Mouse (Mus musculus) neural tube, embryonic 10.5 days (tissue): ENCODE data around the gene Akap6.
"Not testable (repeated sequence)": the region's sequence is repeated elsewhere in the genome, so short reads cannot be mapped to it uniquely, and the experiment has no call there.

Experiments used
- DNase-seq: peaks from one replicate; pipeline ENCODE4 v3.0.0-alpha.2; 2017; ENCODE audit warnings: low spot score; ENCODE audit errors: extremely low spot score

Akap6 gene

DNA sequence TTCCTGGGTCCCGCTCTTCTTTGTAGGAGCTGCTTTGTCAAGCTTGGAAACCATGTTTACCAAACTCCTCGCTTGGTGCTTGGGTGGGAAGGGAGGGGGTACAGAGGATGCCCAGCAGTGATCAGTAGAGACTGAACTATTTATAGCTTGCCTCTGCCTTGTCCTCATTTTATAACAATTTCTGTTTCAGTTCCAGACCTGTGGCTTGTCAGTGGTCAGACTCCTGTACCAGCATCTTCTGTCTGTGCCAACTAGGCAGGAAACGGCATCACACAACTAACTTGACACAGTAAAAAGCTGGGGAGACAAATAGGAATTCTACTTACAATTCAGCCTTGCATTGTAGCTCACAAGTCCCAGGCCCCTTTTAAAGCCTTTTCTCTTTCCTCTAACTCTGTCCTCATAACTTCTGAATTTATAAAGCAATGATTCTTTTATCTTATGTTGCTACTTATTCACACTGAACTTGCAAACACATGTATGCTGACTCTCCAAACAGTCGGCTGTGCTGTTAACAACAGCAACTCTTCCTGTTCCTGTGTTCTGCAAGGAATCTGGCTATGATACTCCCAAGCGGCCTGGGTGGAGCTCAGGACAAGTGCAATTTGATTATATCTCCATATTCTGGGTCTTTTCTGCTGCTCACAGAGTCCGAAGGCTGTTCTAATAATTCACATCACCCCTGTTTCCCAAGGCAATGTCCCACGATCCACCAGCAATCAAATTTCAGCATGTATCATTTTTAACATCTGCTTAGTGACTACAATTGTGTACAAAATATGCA lies 12.9 kb downstream of the Akap6 start:
- DNase-seq: no peak

DNA sequence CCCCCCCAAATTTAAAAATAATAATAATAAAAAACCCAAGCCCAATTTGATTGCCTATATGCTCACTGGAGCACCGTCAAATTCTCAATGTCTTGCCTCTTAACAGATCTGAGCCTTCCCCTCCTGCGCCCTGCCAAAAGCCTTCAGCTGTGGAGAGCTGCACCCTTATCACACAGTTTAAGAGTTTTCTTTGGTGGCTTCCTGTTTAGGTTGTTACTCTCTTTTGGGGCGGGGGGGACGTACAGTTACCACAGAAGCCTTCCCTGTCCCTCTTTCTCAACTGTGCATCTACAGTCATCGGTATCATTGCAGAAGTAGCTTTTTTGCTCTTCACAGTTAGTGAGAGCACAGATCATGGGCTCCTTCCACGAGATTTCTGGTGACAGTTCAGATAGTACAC lies 19.2 kb downstream of the Akap6 start:
- no peak for DNase-seq

DNA sequence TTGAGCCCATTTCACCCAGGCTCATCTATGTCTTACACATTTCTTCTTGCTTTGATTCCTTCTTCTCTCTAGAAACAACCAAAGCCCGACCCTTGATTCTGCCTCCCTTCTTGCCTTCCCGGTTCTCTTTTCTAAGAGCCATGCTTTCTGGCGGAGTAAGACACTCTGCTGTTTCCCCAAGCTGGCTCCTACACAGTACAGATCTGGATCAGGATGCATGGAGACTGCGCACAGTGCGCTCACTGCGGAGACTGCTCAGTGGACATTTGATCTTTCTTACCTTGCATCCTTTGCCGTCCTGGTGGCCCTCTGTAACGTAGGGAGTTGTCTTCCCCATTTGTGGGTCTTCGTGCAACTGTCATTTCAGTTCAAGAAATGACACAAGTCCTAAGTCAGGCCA lies 20.0 kb downstream of the Akap6 start:
- DNase-seq: no peak

DNA sequence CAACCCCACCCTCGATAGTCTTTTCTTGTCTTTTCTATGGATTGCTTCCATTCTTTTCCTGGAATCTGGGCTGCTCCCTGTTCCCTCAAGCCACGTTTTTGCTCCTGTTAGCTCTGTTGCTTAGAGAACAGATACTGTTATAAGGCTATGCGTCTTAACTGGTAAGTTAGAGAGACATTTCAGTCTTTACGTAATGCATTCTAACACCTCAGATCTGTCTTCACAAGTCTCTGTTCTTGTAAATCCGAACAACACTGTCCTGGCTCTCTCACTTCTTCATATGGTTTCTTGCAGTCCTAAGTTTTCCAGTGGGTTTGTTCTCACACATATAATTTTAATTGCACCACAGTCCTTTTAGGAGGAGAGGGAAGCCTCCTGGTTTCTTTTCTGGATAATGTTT lies 20.5 kb downstream of the Akap6 start:
- no peak for DNase-seq

DNA sequence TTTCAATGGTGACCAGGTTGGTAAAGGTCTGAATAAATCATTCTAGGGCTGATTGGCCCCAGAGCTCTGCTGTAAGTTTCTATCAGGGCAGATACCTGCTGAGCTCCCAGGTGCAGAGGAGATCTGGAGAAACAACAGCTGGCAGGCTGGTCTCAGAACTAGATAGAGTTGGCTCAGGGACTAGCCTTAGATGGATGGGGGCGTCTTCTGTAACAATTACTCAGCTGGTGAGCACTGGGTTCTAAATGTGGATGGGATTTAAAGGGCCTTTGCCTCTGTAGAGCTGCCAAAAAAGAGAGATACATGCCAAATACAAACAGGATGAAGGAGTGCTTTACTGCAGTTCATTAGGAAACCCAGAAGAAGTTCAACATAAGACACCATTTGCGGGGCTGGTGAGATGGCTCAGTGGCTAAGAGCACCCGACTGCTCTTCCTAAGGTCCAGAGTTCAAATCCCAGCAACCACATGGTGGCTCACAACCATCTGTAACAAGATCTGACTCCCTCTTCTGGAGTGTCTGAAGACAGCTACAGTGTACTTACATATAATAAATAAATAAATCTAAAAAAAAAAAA lies 24.9 kb downstream of the Akap6 start:
- DNase-seq: not testable (repeated sequence)

DNA sequence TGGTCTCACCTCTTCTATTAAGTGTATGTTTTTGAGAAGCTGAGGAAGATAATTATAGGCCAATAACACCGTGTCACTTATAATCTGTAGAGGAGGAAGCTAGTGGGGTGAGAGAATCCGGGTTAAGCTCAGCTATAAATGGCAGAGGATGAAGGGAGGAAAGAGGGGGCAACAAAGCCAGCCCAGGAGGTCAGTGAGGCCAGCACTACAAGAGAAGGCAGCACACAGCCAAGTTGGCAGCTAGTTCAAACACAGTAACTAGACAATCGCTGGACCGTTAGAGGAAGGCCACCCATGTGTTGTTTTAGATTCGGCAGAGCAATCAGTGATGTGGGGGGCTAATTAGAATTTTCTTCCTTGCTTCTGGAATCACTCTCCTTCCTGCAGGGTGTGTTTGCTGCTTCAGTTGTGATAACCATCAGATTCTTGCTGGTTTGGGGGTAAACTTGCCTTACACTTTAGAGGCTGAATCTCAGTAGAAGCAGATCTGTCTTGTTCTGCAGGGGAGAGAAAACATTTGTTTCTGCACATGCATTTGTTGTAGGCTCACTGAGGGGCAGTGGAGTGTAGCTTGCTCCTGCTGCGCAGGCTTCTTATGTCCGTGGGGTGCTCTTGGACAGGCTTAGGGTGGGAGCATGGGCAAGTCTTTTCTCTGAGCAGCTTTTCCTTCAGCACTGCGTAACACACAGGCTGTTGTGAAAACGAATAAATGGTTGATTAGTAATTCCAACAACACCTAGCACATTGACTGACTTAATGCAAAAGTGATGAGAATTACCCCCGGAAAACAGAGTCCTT lies 27.4 kb downstream of the Akap6 start:
- no peak for DNase-seq

DNA sequence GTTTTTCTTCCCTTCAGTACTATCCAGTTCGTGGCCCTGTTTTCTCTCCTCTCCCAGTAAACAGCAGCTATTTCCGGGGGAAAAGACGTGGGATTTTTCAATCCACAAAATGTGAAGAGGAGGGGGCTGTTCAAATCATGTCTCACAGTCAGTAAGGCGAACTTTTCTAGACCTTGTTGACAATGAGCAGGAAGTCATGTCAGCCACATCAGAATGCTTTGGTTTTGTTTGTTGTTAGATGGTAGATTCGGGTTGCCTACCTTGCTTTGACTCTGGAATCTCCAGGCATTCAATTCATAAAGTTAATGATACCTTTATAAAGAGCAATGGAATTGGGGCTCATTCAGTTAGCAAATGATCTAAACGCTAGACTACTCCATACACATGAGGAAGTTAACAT lies 30.2 kb downstream of the Akap6 start:
- DNase-seq: no peak

DNA sequence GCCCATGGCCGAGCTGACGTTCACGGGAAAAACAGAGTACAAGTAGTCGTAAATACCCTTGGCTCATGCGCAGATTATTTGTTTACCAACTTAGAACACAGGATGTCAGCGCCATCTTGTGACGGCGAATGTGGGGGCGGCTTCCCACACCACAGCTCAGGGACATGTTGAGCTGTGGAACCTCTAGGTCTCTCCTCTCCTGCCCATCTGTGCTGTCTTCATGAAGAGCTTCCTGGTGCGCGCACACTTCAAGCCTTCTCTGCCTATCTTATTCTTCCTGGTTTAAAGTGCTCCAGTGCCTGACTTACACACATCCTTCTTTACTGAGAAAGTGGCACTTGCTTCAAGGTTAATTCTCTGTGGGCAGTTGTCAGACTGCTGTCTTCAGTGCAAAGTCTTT lies 36.0 kb downstream of the Akap6 start:
- DNase-seq: not testable (repeated sequence)

DNA sequence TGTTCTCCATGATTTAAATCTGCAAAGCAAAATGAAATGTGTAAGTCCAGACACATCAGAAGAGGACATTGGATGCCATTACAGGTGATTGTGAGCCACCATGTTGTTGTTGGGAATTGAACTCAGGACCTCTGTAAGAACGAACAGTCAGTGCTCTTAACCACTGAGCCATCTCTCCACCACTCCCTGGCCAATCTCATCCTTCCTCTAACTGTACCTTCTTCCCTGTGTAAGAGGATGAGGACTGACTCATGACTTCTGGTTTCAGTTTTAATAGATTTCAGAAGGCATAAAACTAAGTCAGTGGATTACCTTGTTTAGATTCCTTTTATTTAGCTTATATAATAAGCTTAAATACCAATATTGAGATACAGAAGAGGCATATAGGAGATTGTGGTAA lies 38.0 kb downstream of the Akap6 start:
- DNase-seq: no peak

DNA sequence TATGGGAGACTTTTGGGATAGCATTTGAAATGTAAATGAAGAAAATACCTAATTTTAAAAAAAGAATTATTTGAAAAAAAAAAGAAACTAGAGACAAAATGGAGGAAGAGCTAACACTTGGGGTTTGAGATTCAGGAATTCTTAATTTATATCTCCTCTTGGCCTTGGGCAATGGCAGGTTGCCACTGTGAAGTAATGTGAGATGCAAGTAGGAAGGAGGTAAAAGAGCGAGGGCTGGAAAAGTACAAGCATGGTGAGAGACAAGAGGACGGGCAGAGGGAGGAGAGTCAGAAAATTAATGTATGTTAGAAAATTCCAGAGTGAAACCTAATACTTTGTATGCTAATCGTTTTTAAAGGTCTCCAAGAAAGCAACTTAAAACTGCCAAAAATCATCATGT lies 40.1 kb downstream of the Akap6 start:
- no peak for DNase-seq

DNA sequence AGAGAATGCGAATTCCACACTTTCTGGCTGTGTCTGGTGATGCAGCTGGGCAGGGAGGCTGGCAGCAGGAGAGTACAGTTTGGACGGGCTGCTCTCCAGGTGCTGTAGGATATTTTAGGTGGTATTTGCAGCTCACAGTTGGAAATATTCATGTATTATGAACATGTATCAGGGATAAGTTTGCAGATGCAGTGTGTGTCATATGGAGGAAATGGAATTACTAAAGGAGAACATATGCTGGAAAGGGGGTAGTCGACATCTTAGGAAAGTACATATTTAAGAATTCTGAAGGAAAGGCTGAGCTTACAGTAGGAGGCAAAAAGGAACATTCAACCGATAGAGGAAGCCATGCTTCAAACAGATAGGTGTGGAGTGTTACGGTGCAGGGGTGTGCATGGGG lies 42.6 kb downstream of the Akap6 start:
- no peak for DNase-seq

DNA sequence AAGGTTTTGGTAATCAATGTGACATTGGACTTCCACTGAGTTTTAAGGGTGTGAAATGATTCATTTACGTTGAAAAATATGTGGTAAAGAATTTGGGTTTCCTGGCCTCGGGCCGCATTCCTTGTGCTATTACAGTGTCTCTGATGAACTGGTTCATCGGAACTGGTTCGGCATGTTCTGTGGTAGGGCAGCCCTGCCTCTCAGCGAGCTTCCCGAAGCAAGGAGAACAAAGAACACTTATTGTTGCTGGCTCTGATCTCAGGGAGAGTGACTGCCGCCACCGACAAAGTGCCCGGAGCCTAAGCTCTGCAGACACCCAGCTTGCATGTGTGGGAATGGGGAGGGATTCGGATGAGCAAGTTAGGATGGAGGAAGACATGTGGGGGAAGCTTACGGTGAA lies 50.8 kb downstream of the Akap6 start:
- no peak for DNase-seq

DNA sequence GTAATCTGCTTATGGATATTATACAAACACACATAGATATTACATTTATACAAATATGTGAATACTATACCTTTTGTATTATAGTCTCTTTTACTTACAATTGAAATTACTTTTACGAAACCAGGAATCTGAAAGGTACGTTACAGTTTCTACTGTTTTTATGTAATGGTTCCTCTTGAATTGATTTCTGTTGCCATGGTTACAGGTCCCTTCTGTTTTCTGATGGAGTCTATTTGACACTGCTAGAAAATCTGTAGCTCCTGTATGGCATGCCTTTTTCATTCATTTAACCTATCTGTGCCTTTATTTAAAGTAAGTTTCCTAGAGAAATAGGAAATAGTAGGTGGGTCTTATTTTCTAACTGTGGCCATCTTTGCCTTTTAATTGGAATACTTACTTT lies 56.5 kb downstream of the Akap6 start:
- no peak for DNase-seq

DNA sequence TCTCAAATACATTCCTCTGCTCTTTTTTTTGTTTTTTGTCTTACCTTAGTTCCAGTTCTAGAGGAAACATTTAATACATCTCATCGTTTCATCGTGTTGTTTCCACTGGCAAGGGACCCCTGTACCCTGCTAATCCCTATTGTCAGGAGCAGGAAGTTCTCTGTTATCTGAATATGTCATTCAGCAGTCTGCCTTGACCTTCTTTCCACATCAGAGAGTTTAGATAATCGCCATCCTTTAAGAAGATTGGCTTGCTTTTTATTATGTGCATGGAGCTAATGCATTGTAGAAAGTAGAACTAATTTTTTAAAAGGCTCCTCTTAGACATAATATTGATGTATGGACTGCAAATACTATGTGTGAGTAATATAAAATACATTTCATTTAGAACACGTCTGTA lies 58.7 kb downstream of the Akap6 start:
- no peak for DNase-seq

DNA sequence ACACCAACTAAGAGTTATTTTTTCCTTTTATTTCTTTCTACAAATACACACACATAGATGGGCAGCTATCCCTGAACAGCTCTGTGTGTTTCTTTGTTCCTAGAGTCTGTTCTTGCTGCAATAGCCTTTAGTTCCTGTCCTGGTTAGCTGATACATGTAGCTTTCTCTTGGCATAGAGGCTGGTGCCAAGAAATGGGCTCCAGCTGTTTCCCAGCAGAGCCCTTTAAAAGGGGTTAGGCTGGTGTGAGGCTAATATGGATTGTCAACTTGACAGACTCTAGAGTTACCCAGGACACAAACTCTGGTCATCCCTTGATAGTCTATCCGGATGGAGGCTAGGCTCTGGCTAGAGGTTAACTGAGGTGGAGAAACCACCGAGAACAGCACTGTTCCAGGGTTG lies 64.9 kb downstream of the Akap6 start:
- DNase-seq: no peak

DNA sequence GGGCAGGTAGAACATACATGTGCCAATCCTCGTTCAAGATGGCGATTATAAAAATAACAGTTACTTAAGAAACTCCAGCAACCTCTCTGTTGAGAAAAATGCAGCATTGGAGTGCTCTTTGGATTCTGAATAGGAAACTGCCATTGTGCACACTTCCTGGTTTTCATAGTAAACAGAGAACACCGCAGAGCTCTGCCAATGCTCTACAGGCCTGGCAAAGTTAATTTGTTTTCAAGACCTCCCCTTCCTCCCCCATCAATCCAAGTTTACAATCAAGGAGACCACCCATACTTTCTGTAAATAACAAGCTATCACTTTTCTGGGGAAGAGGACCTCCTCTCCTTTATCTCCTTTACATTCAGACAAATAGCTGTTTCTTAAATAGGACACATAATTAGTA lies 65.6 kb downstream of the Akap6 start:
- DNase-seq: no peak

DNA sequence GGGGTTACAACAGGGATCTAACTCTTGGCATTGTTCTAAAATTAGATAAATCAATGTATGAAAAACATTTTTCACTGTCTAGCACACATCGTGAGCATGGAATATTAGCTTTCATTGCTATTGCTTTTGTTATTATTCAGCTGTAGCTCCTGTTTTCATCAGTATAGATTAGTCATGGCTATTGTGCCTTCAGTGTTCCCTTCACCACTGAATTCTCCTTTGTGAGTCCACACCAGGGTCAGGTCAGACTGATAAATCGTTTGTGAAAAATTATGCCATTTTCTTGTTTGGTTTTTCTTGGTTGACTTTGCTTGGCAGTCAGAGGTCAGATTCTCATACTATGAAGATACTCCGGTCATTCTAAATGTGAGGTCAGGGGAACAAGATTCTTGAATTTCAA lies 70.4 kb downstream of the Akap6 start:
- DNase-seq: no peak

DNA sequence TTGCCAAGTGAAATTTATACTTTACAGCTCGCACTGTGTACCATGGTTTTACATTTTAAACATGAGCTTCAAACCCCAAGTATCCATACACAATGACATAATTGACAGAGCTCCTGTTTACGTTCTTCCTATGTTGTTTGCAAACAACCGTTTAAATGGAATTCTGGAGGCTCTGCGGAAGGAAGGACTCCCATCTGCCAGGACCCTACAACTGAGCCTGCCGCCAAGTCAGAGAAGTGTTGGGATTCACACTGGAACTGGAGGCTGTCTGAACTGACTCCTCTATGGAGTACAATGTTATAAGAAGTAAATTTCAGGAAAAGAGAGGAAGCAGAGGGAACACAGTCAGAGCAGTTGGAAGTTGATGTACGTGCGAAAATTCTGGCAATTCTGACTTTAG lies 72.7 kb downstream of the Akap6 start:
- DNase-seq: no peak

DNA sequence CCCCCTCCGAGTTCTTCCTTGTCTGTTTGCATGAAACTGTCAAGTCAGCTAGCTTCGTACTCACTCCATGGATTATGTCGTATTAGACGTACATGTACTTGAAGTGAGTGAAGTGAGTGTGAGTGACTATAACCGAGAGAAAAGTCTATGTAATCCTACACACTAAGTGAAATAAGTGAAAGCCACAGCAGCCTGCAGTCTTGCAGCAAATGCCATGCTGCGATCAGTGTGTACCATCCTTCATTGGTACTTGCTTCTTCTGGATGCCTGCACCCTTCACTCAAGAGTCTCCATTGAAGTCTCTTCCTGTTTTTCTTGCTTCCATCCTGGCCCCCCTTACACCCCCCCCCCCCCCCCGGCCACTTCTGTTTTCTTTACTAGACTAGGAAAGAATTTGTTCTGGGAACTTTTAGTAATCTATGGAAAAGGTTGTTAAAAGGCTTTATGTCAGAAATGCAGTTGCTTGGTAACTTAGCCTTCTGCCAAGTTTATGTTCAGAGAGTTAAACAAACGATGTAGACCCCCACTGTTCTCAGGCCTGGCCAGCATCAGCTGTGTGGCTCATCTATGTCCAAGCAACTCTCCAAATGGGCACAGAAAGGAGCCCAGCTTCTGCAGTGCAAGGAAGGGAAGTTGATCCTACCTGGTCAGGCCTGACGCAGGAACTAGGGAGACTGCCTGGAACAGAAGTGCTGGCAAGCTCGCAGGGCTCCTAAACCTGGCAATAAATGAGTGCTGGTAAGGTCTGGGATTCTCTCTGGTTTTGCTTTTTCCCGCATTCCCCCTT lies 73.5 kb downstream of the Akap6 start:
- no peak for DNase-seq

DNA sequence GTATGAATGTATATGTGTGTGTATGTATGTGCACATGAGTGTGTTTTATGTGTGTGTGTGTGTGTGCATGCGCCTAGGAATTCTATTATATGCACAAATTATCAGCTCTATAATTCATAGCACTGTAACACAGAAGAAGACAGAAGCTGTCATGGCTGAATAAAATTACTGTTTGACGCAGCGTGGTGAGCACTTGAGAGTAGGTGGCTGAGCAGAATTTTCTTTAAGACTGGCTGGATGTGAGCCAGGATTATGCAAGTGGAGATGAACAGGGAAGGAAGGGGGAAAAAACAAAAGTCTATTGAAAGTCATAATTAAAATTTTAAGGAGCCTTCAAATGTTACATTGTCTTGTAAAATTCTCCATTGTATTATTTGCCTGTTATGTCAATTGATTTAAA lies 74.7 kb downstream of the Akap6 start:
- DNase-seq: no peak

DNA sequence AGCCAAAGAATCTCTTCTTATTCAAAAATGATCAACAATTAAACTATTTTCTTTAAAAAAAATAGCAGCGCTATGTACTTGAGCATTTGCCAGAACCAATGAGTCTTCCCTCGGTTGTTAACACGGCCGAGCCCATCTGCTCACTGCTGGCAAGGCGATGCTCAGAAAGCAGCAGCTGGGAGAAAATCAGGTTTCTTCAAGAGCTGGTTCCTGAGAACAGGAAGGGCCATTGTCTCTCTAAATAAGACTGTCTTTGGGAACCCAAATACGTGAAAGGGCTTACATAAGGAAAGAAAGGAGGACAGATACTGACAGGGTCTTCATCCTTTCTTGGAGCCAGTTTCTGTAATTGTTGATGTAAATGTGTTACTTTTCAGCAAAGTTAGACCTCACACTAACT lies 75.2 kb downstream of the Akap6 start:
- DNase-seq: no peak

DNA sequence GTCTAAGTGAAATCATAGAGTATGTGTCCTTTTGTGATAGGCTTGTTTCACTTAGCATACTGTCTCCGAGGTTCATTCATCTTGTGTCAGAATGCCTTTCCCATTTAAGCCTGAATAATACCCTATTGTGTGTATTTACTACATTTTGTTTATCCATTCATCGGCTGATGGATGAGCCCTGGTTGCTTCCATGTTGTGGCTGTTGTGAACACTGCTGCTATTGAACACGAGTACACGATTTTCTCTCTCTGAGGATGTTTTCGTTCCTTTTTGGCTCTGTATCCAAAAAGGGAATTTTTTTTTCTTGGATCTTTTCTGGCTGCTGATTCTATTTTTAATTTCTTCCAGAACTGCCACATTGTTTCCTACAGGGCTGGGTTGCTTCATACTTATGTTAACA lies 81.0 kb downstream of the Akap6 start:
- DNase-seq: no peak
